Mouse (Mus musculus): Measurements from ENCODE around the gene B3gnt9. TPM values are rescaled to one million over a fixed set of nuclear protein-coding genes. Genes with fewer than 3 reads are reported as not detected.

Gene B3gnt9
- total and polyA plus RNA-seq, 3 experiments = 0.57 to 4.1 (median 0.66) TPM

DNA sequence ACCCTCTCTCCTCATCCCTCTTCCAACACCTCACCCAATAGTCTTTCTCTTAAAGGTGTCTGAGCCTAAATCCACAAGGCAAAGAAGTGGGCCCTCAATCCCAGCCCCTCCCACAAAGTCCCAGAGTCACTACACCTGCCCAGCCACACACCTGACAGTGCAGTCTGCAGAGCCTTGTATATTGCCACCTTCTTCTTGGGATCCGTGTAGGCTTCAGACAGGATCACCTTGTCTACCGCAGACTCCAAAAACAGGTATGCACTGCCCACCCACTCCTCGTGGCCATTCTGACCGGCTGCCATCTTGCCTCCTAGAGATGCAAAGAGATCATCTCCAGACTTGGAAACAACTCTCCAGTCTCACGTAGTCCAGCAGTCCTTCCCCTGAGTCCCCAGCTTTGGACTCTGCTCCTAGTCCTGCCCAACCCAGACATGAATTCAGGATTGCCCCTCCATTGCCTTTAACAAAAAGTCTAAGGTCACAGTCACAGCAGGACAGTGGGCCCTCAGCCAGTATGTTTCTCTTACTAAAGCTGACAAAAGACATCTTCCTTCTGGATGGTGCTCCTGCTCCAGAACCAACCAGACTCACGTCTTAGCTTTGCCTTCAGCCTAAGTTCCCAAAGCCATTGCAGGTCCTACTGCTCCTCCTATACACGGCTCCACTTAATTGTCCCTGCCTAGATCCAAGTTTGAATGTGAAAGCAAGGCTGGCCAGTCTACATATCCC, 5.6 kb upstream of the B3gnt9 start (continued):
- TF ChIP-seq USF1 (IDR thresholded peaks at IDR 0.05; ENCODE audit: low read depth, low read length) (no peak), PAX5 (IDR thresholded peaks at IDR 0.05; ENCODE audit: low read length) (no peak), POLR2A (IDR thresholded peaks at IDR 0.05; ENCODE audit: low read depth, low read length) (no peak), KAT2A (IDR thresholded peaks at IDR 0.05; ENCODE audit: insufficient replicate concordance, low read length) (no peak)

DNA sequence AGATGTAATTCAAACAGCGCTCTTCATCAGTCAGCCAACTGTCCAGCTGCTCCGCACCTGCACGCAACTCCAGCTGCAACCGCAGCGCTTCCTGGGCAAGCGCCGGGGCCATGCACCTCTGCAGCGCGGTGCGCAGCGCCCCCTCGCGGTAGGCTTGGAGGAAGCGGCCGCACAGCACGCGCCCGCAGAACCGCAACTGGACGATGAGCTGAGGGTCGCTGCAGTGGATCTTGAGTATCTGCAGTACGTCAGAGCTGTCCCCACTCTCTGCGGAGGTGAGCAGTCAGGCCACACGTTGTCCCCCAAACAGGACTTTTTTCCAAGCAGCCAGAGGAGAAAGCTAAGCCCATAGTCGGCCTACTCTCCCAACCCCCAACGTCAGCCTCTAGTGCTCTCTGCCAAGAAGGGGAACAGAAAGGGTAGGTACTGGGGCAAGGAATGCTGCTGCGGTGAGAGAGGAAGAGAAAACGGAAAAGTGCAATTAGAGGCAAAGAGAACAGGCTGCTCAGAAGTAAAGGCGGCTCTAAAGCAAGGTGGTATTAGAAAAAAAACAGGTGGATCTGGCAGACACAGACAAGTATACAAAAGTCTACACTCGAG, 4.9 kb upstream of the B3gnt9 start:
- Histone ChIP-seq H3K9me3 (replicated peaks; ENCODE audit: low read length) (peaks cover 4% of the 10 kb centered on the region), H3K4me1 (ENCODE audit: control insufficient read depth in 1 of 2, insufficient read depth in 2 of 2) (peaks cover 11 to 40% of the 10 kb centered on the region in 2 experiments), H3K27ac (ENCODE audit: insufficient read depth, low read depth) (peak overlapping the region; percentile 17; the same call in 1 of the 2 replicates), H3K4me3 (replicated peaks in 1 of 3; ENCODE audit: low read depth in 2 of 3, low read length in 2 of 3, poor library complexity in 1 of 3) (peak overlapping the region in 1 of 3 experiments; percentile 18), H3K27me3 (replicated peaks) (no peaks in the 10 kb centered on the region), H3K4me2 (ENCODE audit: insufficient read depth, low read depth, poor library complexity, severe bottlenecking) (peak overlapping the region; percentile 48), H3K9ac (ENCODE audit: insufficient read depth, low read depth) (no peak overlapping the region), H3K79me2 (replicated peaks; ENCODE audit: control insufficient read depth, extremely low read depth, insufficient read depth, poor library complexity, severe bottlenecking) (no peaks in the 10 kb centered on the region), H3K36me3 (replicated peaks in 1 of 2; ENCODE audit: control insufficient read depth in 1 of 2, insufficient read depth in 1 of 2, low read length in 1 of 2) (peaks cover 15 to 46% of the 10 kb centered on the region in 2 experiments)
- peak; percentile 66 for DNase-seq (ENCODE audit: extremely low read depth)
- dilution Hi-C loops (cut with MboI; ENCODE audit: extremely low pct_ligation_motif_present, extremely low pct_unique_long_range_greater_than_20kb, low sequenced_read_pairs) (no loop called here), in situ Hi-C loops (cut with MboI; ENCODE audit: low pct_ligation_motif_present, low pct_unique_long_range_greater_than_20kb, low sequenced_read_pairs) (loop anchor here (5.0 kb wide), 1 partner anchor 32 kb away; no protein-coding TSS in a partner anchor)
- no peak for TF ChIP-seq MAZ (IDR thresholded peaks at IDR 0.05; ENCODE audit: low read depth, low read length)
- peak; percentile 67 for TF ChIP-seq NRF1 (IDR thresholded peaks at IDR 0.05; ENCODE audit: low read depth, low read length)
- no peak for TF ChIP-seq USF1 (IDR thresholded peaks at IDR 0.05; ENCODE audit: low read depth, low read length)
- no peak for TF ChIP-seq GABPA (IDR thresholded peaks at IDR 0.05; ENCODE audit: insufficient replicate concordance, low read depth, low read length)
- TF ChIP-seq UBTF (IDR thresholded peaks at IDR 0.05; ENCODE audit: low read depth, low read length) = no peak
- peak; percentile 47; the same call in 1 of the 2 replicates for TF ChIP-seq MYC (IDR thresholded peaks at IDR 0.05; ENCODE audit: low read depth, low read length)
- 0 out of 2 replicates have a peak, but pooled peaks have one; percentile 22 for TF ChIP-seq ELF1 (IDR thresholded peaks at IDR 0.05; ENCODE audit: low read depth, low read length)
- peak; percentile 46; the same call in 1 of the 2 replicates for TF ChIP-seq MXI1 (IDR thresholded peaks at IDR 0.05; ENCODE audit: low read depth, low read length)
- TF ChIP-seq HCFC1 (IDR thresholded peaks at IDR 0.05; ENCODE audit: low read depth, low read length) = no peak
- TF ChIP-seq USF2 (conservative IDR thresholded peaks at IDR 0.05; ENCODE audit: low read depth, low read length) = no peak
- TF ChIP-seq PAX5 (IDR thresholded peaks at IDR 0.05; ENCODE audit: low read length) = no peak
- TF ChIP-seq JUND (conservative IDR thresholded peaks at IDR 0.05; ENCODE audit: low read depth, low read length) = no peak
- TF ChIP-seq POLR2AphosphoS2 (IDR thresholded peaks at IDR 0.05; ENCODE audit: low read depth, low read length) = no peak
- peak; percentile 76 for TF ChIP-seq BHLHE40 (IDR thresholded peaks at IDR 0.05; ENCODE audit: low read depth, low read length)
- peak; percentile 57; the same call in 1 of the 2 replicates for TF ChIP-seq SIN3A (IDR thresholded peaks at IDR 0.05; ENCODE audit: low read length)
- TF ChIP-seq IRF4 (IDR thresholded peaks at IDR 0.05; ENCODE audit: low read depth, low read length) = no peak
- TF ChIP-seq TCF12 (IDR thresholded peaks at IDR 0.05; ENCODE audit: low read depth, low read length) = peak; percentile 79
- no peak for TF ChIP-seq ZMIZ1 (IDR thresholded peaks at IDR 0.05; ENCODE audit: low read depth, low read length)
- peak; percentile 52; the same call in 1 of the 2 replicates for TF ChIP-seq MAX (IDR thresholded peaks at IDR 0.05; ENCODE audit: low read length)
- peak; percentile 57; the same call in 1 of the 2 replicates for TF ChIP-seq CHD2 (IDR thresholded peaks at IDR 0.05; ENCODE audit: low read length)
- TF ChIP-seq E2F4 (IDR thresholded peaks at IDR 0.05; ENCODE audit: insufficient replicate concordance, low read depth, low read length) = no peak
- TF ChIP-seq RCOR1 (conservative IDR thresholded peaks at IDR 0.05; ENCODE audit: low read depth, low read length) = no peak
- TF ChIP-seq JUN (IDR thresholded peaks at IDR 0.05; ENCODE audit: insufficient read depth, low read depth, low read length) = no peak
- TF ChIP-seq CHD1 (IDR thresholded peaks at IDR 0.05; ENCODE audit: low read depth, low read length) = no peak
- no peak for TF ChIP-seq TBP (conservative IDR thresholded peaks at IDR 0.05; ENCODE audit: low read depth, low read length)
- TF ChIP-seq RAD21 (IDR thresholded peaks at IDR 0.05; ENCODE audit: low read depth, low read length) = peak; percentile 59
- 0 out of 2 replicates have a peak, but pooled peaks have one; percentile 22 for TF ChIP-seq ETS1 (conservative IDR thresholded peaks at IDR 0.05; ENCODE audit: low read depth, low read length)
- no peak for TF ChIP-seq ZC3H11A (IDR thresholded peaks at IDR 0.05; ENCODE audit: low read depth, low read length)
- TF ChIP-seq POLR2A (IDR thresholded peaks at IDR 0.05; ENCODE audit: low read depth, low read length) = no peak
- no peak for TF ChIP-seq MAFK (IDR thresholded peaks at IDR 0.05; ENCODE audit: insufficient replicate concordance, low read length)
- TF ChIP-seq CTCF (conservative IDR thresholded peaks at IDR 0.05 in 1 of 2, IDR thresholded peaks at IDR 0.05 in 1 of 2; ENCODE audit: low read depth in 2 of 2, low read length in 2 of 2) = peak; percentile 41 to 83; a peak in 3 of 4 replicates
- peak; percentile 48; the same call in 1 of the 2 replicates for TF ChIP-seq MEF2A (IDR thresholded peaks at IDR 0.05; ENCODE audit: borderline replicate concordance, low read depth, low read length)
- TF ChIP-seq ZKSCAN1 (IDR thresholded peaks at IDR 0.05; ENCODE audit: borderline replicate concordance, low read depth, low read length) = no peak
